Mouse (Mus musculus) ES-E14 (cell line): ENCODE measurements around the gene Gm17364. TPM values are rescaled to one million over a fixed set of nuclear protein-coding genes. Genes with fewer than 3 reads are reported as not detected.

ENCODE experiments used
- DNase-seq: peaks from one replicate; pipeline ENCODE4 v3.0.0-alpha.2; 2013; ENCODE audit warnings: low read depth, low spot score
- H3K27ac ChIP-seq: 2 replicates; pipeline ENCODE4 v1.5.1; 2012; ENCODE audit warnings: low read depth, mild to moderate bottlenecking, low read length, moderate library complexity, mixed read lengths; ENCODE audit not compliant: poor library complexity, insufficient read depth, severe bottlenecking
- H3K36me3 ChIP-seq: 2 replicates; pipeline ENCODE4 v1.6.1; 2012; ENCODE audit warnings: mild to moderate bottlenecking, low read length, moderate library complexity, mixed read lengths; ENCODE audit not compliant: control insufficient read depth, poor library complexity, insufficient read depth, severe bottlenecking
- H3K4me1 ChIP-seq, 2 experiments: fragments of 150-350 bp in 1 of 2; sonication (generic) in 1 of 2; 2 replicates each; pipeline ENCODE4 v1.6.1; 2012; ENCODE audit warnings: low read length in 2 of 2, mild to moderate bottlenecking in 1 of 2, mixed read lengths in 1 of 2; ENCODE audit not compliant: control insufficient read depth in 2 of 2, insufficient read depth in 2 of 2, poor library complexity in 1 of 2
- H3K4me3 ChIP-seq, 2 experiments: fragments of 150-350 bp in 1 of 2; sonication (generic) in 1 of 2; 2 replicates each; pipeline ENCODE4 v1.5.1; 2012; ENCODE audit warnings: low read length in 2 of 2, low read depth in 1 of 2, mild to moderate bottlenecking in 1 of 2, mixed read lengths in 1 of 2; ENCODE audit not compliant: insufficient read depth in 1 of 2, poor library complexity in 1 of 2, severe bottlenecking in 1 of 2
- H3K9ac ChIP-seq: 2 replicates; pipeline ENCODE4 v1.6.1; 2012; ENCODE audit warnings: low read depth, mild to moderate bottlenecking, low read length, mixed read lengths; ENCODE audit not compliant: poor library complexity, insufficient read depth, severe bottlenecking
- H3K9me3 ChIP-seq: fragments of 150-350 bp; sonication (generic); 2 replicates; pipeline ENCODE4 v1.6.1; 2012; ENCODE audit warnings: low read depth, mild to moderate bottlenecking, low read length; ENCODE audit not compliant: control insufficient read depth, insufficient read depth
- CHD2 ChIP-seq: IDR thresholded peaks from 2 replicates; pipeline ENCODE4 v1.6.1; 2014; ENCODE audit warnings: mild to moderate bottlenecking, low read depth, low read length, inconsistent platforms
- HCFC1 ChIP-seq: IDR thresholded peaks from 2 replicates; pipeline ENCODE4 v1.6.1; 2012; ENCODE audit warnings: low read length, inconsistent platforms, borderline replicate concordance; ENCODE audit not compliant: insufficient read depth
- MAFK ChIP-seq: IDR thresholded peaks from 2 replicates; pipeline ENCODE4 v1.6.1; 2014; ENCODE audit warnings: mild to moderate bottlenecking, low read depth, low read length, inconsistent platforms; ENCODE audit not compliant: insufficient read depth
- ZC3H11A ChIP-seq: IDR thresholded peaks from 2 replicates; pipeline ENCODE4 v1.6.1; 2012; ENCODE audit warnings: low read depth, mild to moderate bottlenecking, inconsistent platforms, low read length, borderline replicate concordance
- ZNF384 ChIP-seq: IDR thresholded peaks from 2 replicates; pipeline ENCODE4 v1.6.1; 2012; ENCODE audit warnings: low read depth, low read length, inconsistent platforms
- in situ Hi-C, 2 experiments: fragments of 600-800 bp; cut with MboI; formaldehyde crosslinking; loops; one replicate each; pipeline ENCODE4 v1.15.1; 2025; ENCODE audit warnings: low sequenced_read_pairs in 2 of 2, inconsistent platforms in 1 of 2; ENCODE audit not compliant: unreplicated experiment in 2 of 2
- total RNA-seq: library from RNA; depleted of rRNA; stranded (reverse); fragments of 300-350 nt; gene quantifications from 2 replicates; pipeline ENCODE4 v1.2.3, GENCODE M21; 2012; rRNA removed

Gene Gm17364
- total RNA-seq, 1 experiment: not detected

- in situ Hi-C loops: loop anchor here in 1 of 2 experiments (25.0 kb wide), 2 partner anchors 143 to 393 kb away; partner anchors contain the start of gene Mak
Observed at GRCm38 (mm10) chr13:41230256-41230655, 43.5 kb downstream of the Gm17364 start.

GRCm38 (mm10) chr13:41228060-41228459 lies 45.7 kb downstream of the Gm17364 start:
- in situ Hi-C loops: loop anchor here in 1 of 2 experiments (25.0 kb wide), 2 partner anchors 141 to 391 kb away; partner anchors contain the start of gene Mak
- no peak overlapping the region for H3K27ac ChIP-seq
- H3K4me3 ChIP-seq: no peak overlapping the region
- H3K9ac ChIP-seq: no peak overlapping the region
- no peak for DNase-seq
- no peaks in the 10 kb centered on the region for H3K36me3 ChIP-seq
- no peaks in the 10 kb centered on the region for H3K9me3 ChIP-seq
- TF ChIP-seq CHD2 (no peak), ZC3H11A (no peak), MAFK (no peak), HCFC1 (no peak), ZNF384 (no peak)
- peaks cover 0 to 2% of the 10 kb centered on the region in 2 experiments; a peak in 1 of 4 replicates for H3K4me1 ChIP-seq

More at GRCm38 (mm10) chr13:41230256-41230655, 43.5 kb downstream of the Gm17364 start:
- Histone ChIP-seq H3K27ac (no peak overlapping the region), H3K4me1 (peaks cover 0 to 2% of the 10 kb centered on the region in 2 experiments; a peak in 1 of 4 replicates), H3K9ac (no peak overlapping the region), H3K4me3 (no peak overlapping the region), H3K36me3 (no peaks in the 10 kb centered on the region), H3K9me3 (no peaks in the 10 kb centered on the region)
- DNase-seq: no peak
- no peak for TF ChIP-seq ZNF384
- no peak for TF ChIP-seq ZC3H11A
- TF ChIP-seq MAFK: no peak
- TF ChIP-seq CHD2: no peak
- TF ChIP-seq HCFC1: no peak

GRCm38 (mm10) chr13:41226513-41226912 lies 47.3 kb downstream of the Gm17364 start:
- no peak for TF ChIP-seq ZNF384
- TF ChIP-seq ZC3H11A: no peak
- TF ChIP-seq CHD2: no peak
- TF ChIP-seq MAFK: no peak
- no peak for TF ChIP-seq HCFC1
- Histone ChIP-seq H3K36me3 (no peaks in the 10 kb centered on the region), H3K4me3 (no peak overlapping the region), H3K4me1 (no peaks in the 10 kb centered on the region; a peak in 1 of 4 replicates), H3K9ac (no peak overlapping the region), H3K27ac (no peak overlapping the region), H3K9me3 (no peaks in the 10 kb centered on the region)
- DNase-seq: no peak
- in situ Hi-C loops: loop anchor here in 1 of 2 experiments (25.0 kb wide), 2 partner anchors 139 to 389 kb away; partner anchors contain the start of gene Mak

Other genes with a start within 250 kb of the Gm17364 start
- gene Mak, start 194.3 kb downstream of the Gm17364 start, total RNA-seq: 0.54 and 0.79 TPM in 2 replicates
- gene Gcm2, start 162.9 kb downstream of the Gm17364 start, total RNA-seq: 0.37 and 0.40 TPM in 2 replicates
- gene Sycp2l, start 159.7 kb downstream of the Gm17364 start, total RNA-seq: 0.85 and 2.0 TPM in 2 replicates
- gene Elovl2, start 53.6 kb downstream of the Gm17364 start, total RNA-seq: 3.7 and 5.7 TPM in 2 replicates
- gene Smim13, start 24.1 kb downstream of the Gm17364 start, total RNA-seq: 5.5 and 7.4 TPM in 2 replicates
- 3.1 and 4.4 TPM in 2 replicates for gene Nedd9, start 213.4 kb upstream of the Gm17364 start, total RNA-seq